Mouse (Mus musculus): Measurements from ENCODE around the gene Igfbp6. TPM values are rescaled to one million over a fixed set of nuclear protein-coding genes. Genes with fewer than 3 reads are reported as not detected.

Gene Igfbp6
- total and polyA plus RNA-seq, 3 experiments: 0.38 TPM; not detected in 2

DNA sequence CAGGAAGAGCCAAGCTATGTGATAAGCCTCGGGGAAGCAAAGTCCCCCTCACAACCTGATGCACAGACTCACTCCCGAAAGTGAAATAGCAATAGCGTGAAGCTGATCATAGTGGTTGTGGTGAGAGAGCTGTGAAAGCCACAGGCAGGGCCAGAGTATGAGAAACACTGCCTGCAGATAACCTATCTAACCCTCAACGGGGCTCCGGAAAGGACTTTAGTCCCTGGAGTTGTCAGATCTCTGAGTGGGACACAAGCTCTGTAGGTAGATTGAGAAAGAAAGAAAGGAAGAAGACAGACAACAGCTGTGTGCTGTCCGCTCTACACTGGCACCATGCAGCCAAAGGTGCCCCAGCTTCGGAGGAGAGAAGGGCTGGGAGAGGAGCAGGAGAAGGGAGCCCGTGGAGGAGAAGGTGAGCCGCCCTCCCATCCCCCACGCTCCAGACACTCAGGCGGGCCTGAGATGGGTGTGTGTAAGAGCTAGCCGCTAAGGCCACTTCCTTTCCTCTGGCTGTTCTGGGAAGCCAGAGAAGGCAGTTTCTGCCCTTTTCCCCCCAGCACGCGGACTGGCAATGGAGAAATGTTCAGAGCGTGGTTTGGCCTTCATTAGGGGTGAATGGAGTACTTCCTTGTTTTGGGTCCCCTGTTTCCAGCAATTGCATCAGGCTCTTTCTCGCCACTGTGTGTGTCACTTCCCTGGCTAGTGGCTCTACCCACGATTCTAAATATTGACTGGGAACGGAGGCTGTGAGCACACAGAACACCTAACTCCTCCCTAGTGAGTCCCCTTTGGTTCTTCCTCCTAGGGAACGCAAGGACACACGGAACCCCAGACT lies 6.4 kb downstream of the Igfbp6 start, which contains the start of gene Soat2:
Gene Soat2 (plus strand): TSS at position 226 of the 835 bp plus-strand sequence.
- Histone ChIP-seq H3K36me3 (replicated peaks in 1 of 2; ENCODE audit: control insufficient read depth in 1 of 2, insufficient read depth in 1 of 2, low read length in 1 of 2) (peaks cover 3 to 17% of the 10 kb centered on the region in 2 experiments), H3K79me2 (replicated peaks; ENCODE audit: control insufficient read depth, extremely low read depth, insufficient read depth, poor library complexity, severe bottlenecking) (no peaks in the 10 kb centered on the region), H3K4me1 (ENCODE audit: control insufficient read depth in 1 of 2, insufficient read depth in 2 of 2) (peaks cover 24 to 37% of the 10 kb centered on the region in 2 experiments), H3K27ac (ENCODE audit: insufficient read depth, low read depth) (peak within 1 kb of the TSS; percentile 91), H3K9me3 (replicated peaks; ENCODE audit: low read length) (no peaks in the 10 kb centered on the region), H3K9ac (ENCODE audit: insufficient read depth, low read depth) (peak within 1 kb of the TSS; percentile 96), H3K4me3 (replicated peaks in 1 of 3; ENCODE audit: low read depth in 2 of 3, low read length in 2 of 3, poor library complexity in 1 of 3) (peak within 1 kb of the TSS in 2 of 3 experiments; percentile 35 to 73), H3K4me2 (ENCODE audit: insufficient read depth, low read depth, poor library complexity, severe bottlenecking) (peak within 1 kb of the TSS; percentile 47), H3K27me3 (replicated peaks) (peaks cover 5% of the 10 kb centered on the region)
- in situ Hi-C loops (cut with MboI; ENCODE audit: low pct_ligation_motif_present, low pct_unique_long_range_greater_than_20kb, low sequenced_read_pairs): no loop called here
- dilution Hi-C loops (cut with MboI; ENCODE audit: extremely low pct_ligation_motif_present, extremely low pct_unique_long_range_greater_than_20kb, low sequenced_read_pairs): no loop called here
- TF ChIP-seq IRF4 (IDR thresholded peaks at IDR 0.05; ENCODE audit: low read depth, low read length) (0 out of 2 replicates have a peak, but pooled peaks have one; percentile 19), POLR2A (IDR thresholded peaks at IDR 0.05; ENCODE audit: low read depth, low read length) (peak; percentile 57; the same call in 1 of the 2 replicates), ZNF384 (IDR thresholded peaks at IDR 0.05; ENCODE audit: low read depth, low read length) (no peak), CHD2 (IDR thresholded peaks at IDR 0.05; ENCODE audit: low read length) (peak; percentile 71), UBTF (IDR thresholded peaks at IDR 0.05; ENCODE audit: low read depth, low read length) (no peak), GABPA (IDR thresholded peaks at IDR 0.05; ENCODE audit: insufficient replicate concordance, low read depth, low read length) (no peak), TCF12 (IDR thresholded peaks at IDR 0.05; ENCODE audit: low read depth, low read length) (no peak; the same call in none of the 2 replicates), HCFC1 (IDR thresholded peaks at IDR 0.05; ENCODE audit: low read depth, low read length) (no peak), TBP (conservative IDR thresholded peaks at IDR 0.05; ENCODE audit: low read depth, low read length) (peak; percentile 32; the same call in 1 of the 2 replicates), BHLHE40 (IDR thresholded peaks at IDR 0.05; ENCODE audit: low read depth, low read length) (no peak), MAX (IDR thresholded peaks at IDR 0.05; ENCODE audit: low read length) (peak; percentile 45; the same call in 1 of the 2 replicates), ELF1 (IDR thresholded peaks at IDR 0.05; ENCODE audit: low read depth, low read length) (peak; percentile 80), JUND (conservative IDR thresholded peaks at IDR 0.05; ENCODE audit: low read depth, low read length) (no peak), MYC (IDR thresholded peaks at IDR 0.05; ENCODE audit: low read depth, low read length) (0 out of 2 replicates have a peak, but pooled peaks have one; percentile 32), NRF1 (IDR thresholded peaks at IDR 0.05; ENCODE audit: low read depth, low read length) (0 out of 2 replicates have a peak, but pooled peaks have one; percentile 11), MXI1 (IDR thresholded peaks at IDR 0.05; ENCODE audit: low read depth, low read length) (no peak), MAZ (IDR thresholded peaks at IDR 0.05; ENCODE audit: low read depth, low read length) (no peak), PAX5 (IDR thresholded peaks at IDR 0.05; ENCODE audit: low read length) (no peak), MEF2A (IDR thresholded peaks at IDR 0.05; ENCODE audit: borderline replicate concordance, low read depth, low read length) (0 out of 2 replicates have a peak, but pooled peaks have one; percentile 12)
- peak; percentile 31 for DNase-seq (ENCODE audit: extremely low read depth)
